Mouse (Mus musculus): ENCODE measurements around the gene Hnrnpl. TPM values are rescaled to one million over a fixed set of nuclear protein-coding genes. Genes with fewer than 3 reads are reported as not detected.

Hnrnpl gene
- polyA plus RNA-seq, 1 experiment from 2014 or later, result 152 TPM

DNA sequence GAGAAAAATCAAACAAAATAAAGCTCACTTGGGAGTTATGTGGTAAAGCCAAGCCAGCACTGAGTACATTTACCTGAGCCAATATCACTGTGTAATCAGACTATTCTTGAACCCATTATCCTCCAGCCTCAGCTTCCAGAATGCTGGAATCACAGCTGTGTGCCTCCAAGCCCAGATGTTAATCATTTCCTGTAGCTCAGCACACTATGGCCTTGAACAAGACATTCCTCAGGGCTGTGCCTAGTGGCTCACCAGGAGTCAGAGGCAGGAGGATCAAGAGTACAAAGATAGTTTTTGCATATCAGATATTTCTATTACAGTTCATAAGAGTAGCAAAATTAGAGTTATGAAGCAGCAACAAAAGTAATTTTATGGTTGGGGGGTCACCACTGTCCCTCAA lies 16.6 kb upstream of the Hnrnpl start:
- Histone ChIP-seq H3K36me3 (peaks cover 4% of the 10 kb centered on the region; the same call in 1 of the 2 replicates), H3K9me3 (replicated peaks) (no peaks in the 10 kb centered on the region), H3K4me2 (no peak overlapping the region), H3K4me3 (no peak overlapping the region), H3K27ac (no peak overlapping the region), H3K9ac (no peak overlapping the region), H3K4me1 (replicated peaks) (peaks cover 4% of the 10 kb centered on the region), H3K27me3 (no peaks in the 10 kb centered on the region)
- no peak for ATAC-seq (replicated peaks; ENCODE audit: insufficient number of reproducible peaks, insufficient read depth, low FRiP score, low read depth)

DNA sequence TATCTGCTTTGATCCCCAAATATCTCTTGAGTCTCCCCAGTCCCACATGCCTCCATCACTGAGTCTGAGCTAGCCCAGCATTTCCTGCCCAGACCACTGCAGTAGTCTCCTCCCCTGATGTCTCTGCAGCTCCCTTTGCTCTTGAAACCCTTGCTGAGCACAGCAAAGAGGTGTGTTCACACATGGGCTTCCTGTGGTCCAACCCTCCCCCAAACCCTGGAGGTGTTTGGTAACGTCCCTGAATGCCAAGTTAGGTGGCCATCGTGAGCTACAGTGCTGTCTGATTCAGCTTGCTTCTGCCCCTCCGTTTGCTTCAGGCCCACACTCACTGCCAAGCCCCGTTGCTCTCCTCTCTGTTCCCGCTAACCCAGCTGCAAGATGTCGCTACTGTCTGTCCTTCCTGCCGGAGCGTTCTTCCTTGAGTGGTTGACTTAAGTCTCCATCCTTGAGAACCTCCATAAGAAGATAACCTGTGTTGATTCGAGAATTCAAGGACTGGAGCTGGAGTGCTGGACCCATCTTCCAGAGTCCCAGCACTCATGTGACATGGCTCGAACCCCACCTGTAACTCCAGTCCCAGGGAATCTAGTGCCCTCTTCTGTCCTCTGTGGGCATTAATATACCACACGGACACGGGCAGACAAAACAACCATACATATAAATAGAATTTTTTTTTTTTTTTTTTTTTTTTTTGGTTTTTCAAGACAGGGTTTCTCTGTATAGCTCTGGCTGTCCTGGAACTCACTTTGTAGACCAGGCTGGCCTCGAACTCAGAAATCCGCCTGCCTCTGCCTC lies 15.8 kb upstream of the Hnrnpl start:
- peaks cover 7% of the 10 kb centered on the region for H3K4me1 ChIP-seq (replicated peaks)
- H3K36me3 ChIP-seq, result 0 out of 2 replicates have a peak, but pooled peaks cover under 1% of the 10 kb centered on the region
- no peak overlapping the region for H3K27ac ChIP-seq
- H3K27me3 ChIP-seq, result no peaks in the 10 kb centered on the region
- no peak for ATAC-seq (replicated peaks; ENCODE audit: insufficient number of reproducible peaks, insufficient read depth, low FRiP score, low read depth)
- H3K9me3 ChIP-seq (replicated peaks), result no peaks in the 10 kb centered on the region
- no peak overlapping the region for H3K9ac ChIP-seq
- WGBS, result 65% methylated on average over 13 of the region's 14 CpGs
- H3K4me3 ChIP-seq, result no peak overlapping the region
- no peak overlapping the region for H3K4me2 ChIP-seq

DNA sequence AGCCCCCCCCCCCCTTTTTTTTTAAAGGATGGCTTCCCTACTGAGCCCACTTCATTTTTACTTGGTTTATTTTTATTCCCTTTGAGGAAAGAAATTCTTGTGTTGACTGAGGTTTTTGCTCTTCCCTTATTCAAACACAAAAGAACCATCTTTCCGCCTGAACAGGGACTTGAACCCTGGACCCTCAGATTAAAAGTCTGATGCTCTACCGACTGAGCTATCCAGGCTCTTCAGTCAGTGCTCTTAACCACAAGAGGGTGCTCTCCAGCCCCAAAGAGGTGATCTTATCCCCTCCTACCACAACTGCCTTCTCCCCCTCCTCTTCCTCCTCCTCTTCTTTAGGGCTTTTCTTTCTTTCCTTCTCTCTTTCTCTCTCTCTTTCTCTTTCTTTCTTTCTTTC lies 14.5 kb upstream of the Hnrnpl start:
- Histone ChIP-seq H3K4me2 (no peak overlapping the region), H3K36me3 (no peaks in the 10 kb centered on the region), H3K4me3 (no peak overlapping the region), H3K27me3 (no peaks in the 10 kb centered on the region), H3K4me1 (replicated peaks) (peaks cover 7% of the 10 kb centered on the region), H3K27ac (no peak overlapping the region), H3K9me3 (replicated peaks) (no peaks in the 10 kb centered on the region), H3K9ac (no peak overlapping the region)
- no peak for ATAC-seq (replicated peaks; ENCODE audit: insufficient number of reproducible peaks, insufficient read depth, low FRiP score, low read depth)
- WGBS, result 32% methylated on average over 2 of the region's 2 CpGs

DNA sequence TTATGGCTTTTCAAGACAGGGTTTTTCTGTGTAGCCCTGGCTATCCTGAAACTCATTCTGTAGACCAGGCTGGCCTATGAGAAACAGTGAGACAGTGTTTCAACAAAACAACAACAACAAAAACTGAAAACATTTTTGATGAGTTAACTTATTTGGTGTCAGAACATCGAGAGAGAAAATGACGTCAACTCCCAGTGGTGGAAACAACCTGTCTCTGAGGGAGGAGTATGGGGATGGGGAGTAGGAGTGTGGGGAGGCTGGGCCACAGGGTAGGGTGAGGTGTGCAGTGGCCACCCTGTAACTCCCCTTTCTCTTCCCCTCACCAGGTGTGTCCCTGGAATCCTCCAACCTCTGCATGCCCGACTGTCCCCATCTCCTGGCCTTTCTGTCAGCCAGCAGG lies 13.8 kb upstream of the Hnrnpl start:
- peaks cover 7% of the 10 kb centered on the region for H3K4me1 ChIP-seq (replicated peaks)
- no peak overlapping the region for H3K27ac ChIP-seq
- ATAC-seq (replicated peaks; ENCODE audit: insufficient number of reproducible peaks, insufficient read depth, low FRiP score, low read depth), result no peak
- H3K4me2 ChIP-seq, result no peak overlapping the region
- WGBS, result 74% methylated on average over 3 of the region's 3 CpGs
- no peaks in the 10 kb centered on the region for H3K9me3 ChIP-seq (replicated peaks)
- no peaks in the 10 kb centered on the region for H3K36me3 ChIP-seq
- H3K9ac ChIP-seq, result no peak overlapping the region
- H3K4me3 ChIP-seq, result no peak overlapping the region
- no peaks in the 10 kb centered on the region for H3K27me3 ChIP-seq

DNA sequence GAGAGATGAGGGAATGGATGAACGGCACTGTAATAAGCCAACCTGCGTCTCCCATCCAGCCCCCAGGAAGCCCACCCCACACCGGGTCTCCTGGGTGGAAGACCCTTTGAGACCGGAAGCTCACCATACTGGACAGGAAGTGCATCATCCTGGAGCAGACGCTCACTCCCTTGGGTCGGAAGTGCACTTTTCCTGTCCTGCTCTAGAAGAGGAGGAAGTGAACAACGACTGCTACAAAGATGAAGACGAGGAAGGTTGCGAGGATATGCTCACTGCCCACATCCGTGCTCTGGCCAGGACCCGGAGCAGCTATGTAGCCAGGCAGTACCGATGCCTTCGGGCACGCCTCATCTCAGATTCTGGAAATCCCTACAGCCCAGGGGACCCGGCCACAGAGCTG lies 12.5 kb upstream of the Hnrnpl start:
- H3K4me3 ChIP-seq, result peak overlapping the region; percentile 9
- no peak overlapping the region for H3K9ac ChIP-seq
- no peaks in the 10 kb centered on the region for H3K27me3 ChIP-seq
- H3K4me1 ChIP-seq (replicated peaks), result peaks cover 7% of the 10 kb centered on the region
- peak overlapping the region; percentile 45 for H3K27ac ChIP-seq
- 63% methylated on average over 15 of the region's 15 CpGs for WGBS
- peak overlapping the region; percentile 60 for H3K4me2 ChIP-seq
- ATAC-seq (replicated peaks; ENCODE audit: insufficient number of reproducible peaks, insufficient read depth, low FRiP score, low read depth), result no peak
- no peaks in the 10 kb centered on the region for H3K9me3 ChIP-seq (replicated peaks)
- no peaks in the 10 kb centered on the region for H3K36me3 ChIP-seq

DNA sequence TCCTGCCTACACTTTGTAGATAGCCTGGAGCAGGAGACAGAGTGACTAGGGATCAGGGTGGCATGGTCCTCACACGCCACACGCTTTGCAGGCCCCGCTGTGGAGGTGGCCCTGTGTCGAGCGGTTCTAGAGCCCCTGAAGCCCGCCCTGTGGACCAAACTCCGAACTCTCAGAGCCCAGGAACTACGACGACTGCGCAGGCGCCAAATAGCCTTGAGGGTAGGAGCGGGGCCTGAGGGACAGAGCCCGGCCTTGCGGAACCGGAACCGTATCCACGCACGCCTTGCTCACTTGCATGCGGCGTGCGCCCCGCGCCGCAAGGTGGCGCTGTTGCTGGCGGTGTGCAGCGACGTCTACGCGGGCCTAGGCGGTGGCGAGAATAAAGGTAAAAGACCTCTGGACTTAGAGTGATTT lies 11.8 kb upstream of the Hnrnpl start:
- ATAC-seq (replicated peaks; ENCODE audit: insufficient number of reproducible peaks, insufficient read depth, low FRiP score, low read depth), result peak; percentile 38

DNA sequence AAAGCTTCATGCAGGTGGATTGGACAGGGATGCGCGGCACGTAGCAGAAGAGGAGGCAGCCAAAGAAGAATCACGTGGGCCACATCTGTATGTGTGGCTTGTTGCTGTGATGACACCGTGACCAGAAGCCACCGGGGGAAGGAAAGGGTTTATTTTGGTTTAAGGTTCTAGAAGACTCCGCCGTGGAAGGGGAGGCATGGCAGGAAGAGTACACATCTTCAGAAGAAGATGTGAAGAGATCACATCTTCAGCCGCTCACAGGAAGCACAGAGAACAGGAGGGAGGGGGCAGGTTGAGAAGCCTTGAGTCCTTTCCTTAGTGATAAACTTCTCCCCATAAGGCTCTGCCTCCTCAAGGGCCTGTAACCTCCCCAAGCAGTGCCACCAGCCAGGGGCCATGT lies 8.3 kb upstream of the Hnrnpl start:
- no peaks in the 10 kb centered on the region for H3K36me3 ChIP-seq
- no peak overlapping the region for H3K4me2 ChIP-seq
- 88% methylated on average over 9 of the region's 9 CpGs for WGBS
- no peaks in the 10 kb centered on the region for H3K9me3 ChIP-seq (replicated peaks)
- H3K27me3 ChIP-seq, result no peaks in the 10 kb centered on the region
- H3K4me1 ChIP-seq (replicated peaks), result peaks cover 35% of the 10 kb centered on the region
- H3K4me3 ChIP-seq, result no peak overlapping the region
- no peak overlapping the region for H3K27ac ChIP-seq
- H3K9ac ChIP-seq, result no peak overlapping the region
- ATAC-seq (replicated peaks; ENCODE audit: insufficient number of reproducible peaks, insufficient read depth, low FRiP score, low read depth), result no peak

More for the DNA sequence above, 11.8 kb upstream of the Hnrnpl start:
- peak overlapping the region; percentile 9 for H3K4me3 ChIP-seq
- peak overlapping the region; percentile 43 for H3K9ac ChIP-seq
- H3K27me3 ChIP-seq, result no peaks in the 10 kb centered on the region
- 12% methylated on average over 32 of the region's 32 CpGs for WGBS
- peaks cover 9% of the 10 kb centered on the region for H3K4me1 ChIP-seq (replicated peaks)
- H3K36me3 ChIP-seq, result no peaks in the 10 kb centered on the region
- peak overlapping the region; percentile 60 for H3K4me2 ChIP-seq
- no peaks in the 10 kb centered on the region for H3K9me3 ChIP-seq (replicated peaks)
- peak overlapping the region; percentile 45 for H3K27ac ChIP-seq

DNA sequence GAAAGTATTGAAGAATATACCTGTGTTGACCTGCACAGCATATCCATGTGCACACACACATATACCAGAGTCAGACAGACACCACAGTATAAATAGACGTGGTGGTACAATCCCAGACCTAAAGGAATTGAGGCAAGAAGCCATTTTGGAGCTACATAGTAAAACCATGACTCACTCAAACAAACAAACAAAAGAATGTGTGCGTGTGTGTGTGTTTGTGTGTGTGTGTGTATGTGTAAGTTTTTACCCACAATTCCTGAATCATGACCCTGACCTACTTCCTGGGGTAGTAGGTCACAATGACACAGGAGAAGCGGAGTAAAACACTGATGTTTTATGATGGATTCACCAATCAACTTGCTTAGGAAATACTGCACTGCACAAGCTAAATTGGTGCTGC lies 6.9 kb upstream of the Hnrnpl start:
- 63% methylated on average over 3 of the region's 3 CpGs for WGBS
- H3K27ac ChIP-seq, result peak overlapping the region; percentile 92
- no peaks in the 10 kb centered on the region for H3K9me3 ChIP-seq (replicated peaks)
- no peak overlapping the region for H3K9ac ChIP-seq
- H3K4me3 ChIP-seq, result no peak overlapping the region
- H3K4me1 ChIP-seq (replicated peaks), result peaks cover 35% of the 10 kb centered on the region
- no peak overlapping the region for H3K4me2 ChIP-seq
- ATAC-seq (replicated peaks; ENCODE audit: insufficient number of reproducible peaks, insufficient read depth, low FRiP score, low read depth), result no peak
- no peaks in the 10 kb centered on the region for H3K36me3 ChIP-seq
- H3K27me3 ChIP-seq, result no peaks in the 10 kb centered on the region

DNA sequence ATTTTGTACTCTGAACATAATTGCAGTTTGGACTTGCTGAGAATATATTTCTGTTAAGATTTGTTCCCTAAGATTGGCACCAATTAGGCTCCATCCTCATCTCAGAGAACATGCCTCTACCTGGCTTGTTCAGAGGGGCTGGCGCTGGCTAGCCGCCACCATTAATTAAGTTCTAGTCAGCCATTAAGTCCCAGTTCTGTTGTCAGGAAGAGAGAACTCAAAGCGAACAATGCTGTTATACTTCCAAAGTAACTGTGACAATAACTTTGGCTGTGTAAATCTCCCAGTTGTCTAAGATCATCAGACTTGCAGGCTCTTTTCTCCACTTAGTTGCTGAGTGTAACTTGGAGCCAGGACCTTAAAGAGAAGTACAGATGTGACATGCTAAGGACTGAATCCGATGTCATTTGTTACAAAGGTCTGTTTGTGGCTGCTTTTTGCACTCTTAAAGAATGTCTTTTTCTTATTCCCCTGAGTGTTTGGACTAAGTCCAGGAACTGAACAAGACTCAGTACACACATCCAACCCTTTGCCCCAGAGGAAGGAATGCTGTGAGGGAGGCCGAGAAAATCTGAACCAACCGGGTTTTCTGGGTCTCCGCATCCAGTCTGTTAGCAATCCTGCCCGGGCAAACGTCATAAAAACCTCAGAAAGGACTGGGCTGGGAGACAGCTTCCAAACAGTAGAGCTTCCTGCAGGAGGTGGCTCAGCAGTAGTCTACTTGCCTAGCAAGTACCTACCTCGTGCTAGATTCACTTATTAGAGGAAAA lies 6.3 kb upstream of the Hnrnpl start:
- no peaks in the 10 kb centered on the region for H3K36me3 ChIP-seq
- H3K4me3 ChIP-seq, result no peak overlapping the region; the same call in 1 of the 2 replicates
- H3K9me3 ChIP-seq (replicated peaks), result no peaks in the 10 kb centered on the region
- 28% methylated on average over 10 of the region's 10 CpGs for WGBS
- peaks cover 29% of the 10 kb centered on the region for H3K4me1 ChIP-seq (replicated peaks)
- H3K27ac ChIP-seq, result peak overlapping the region; percentile 92
- H3K9ac ChIP-seq, result 0 out of 2 replicates have a peak overlapping the region, but pooled peaks have one; percentile 25
- H3K27me3 ChIP-seq, result no peaks in the 10 kb centered on the region
- peak overlapping the region; percentile 36 for H3K4me2 ChIP-seq
- ATAC-seq (replicated peaks; ENCODE audit: insufficient number of reproducible peaks, insufficient read depth, low FRiP score, low read depth), result peak; percentile 45; the same call in 1 of the 2 replicates

DNA sequence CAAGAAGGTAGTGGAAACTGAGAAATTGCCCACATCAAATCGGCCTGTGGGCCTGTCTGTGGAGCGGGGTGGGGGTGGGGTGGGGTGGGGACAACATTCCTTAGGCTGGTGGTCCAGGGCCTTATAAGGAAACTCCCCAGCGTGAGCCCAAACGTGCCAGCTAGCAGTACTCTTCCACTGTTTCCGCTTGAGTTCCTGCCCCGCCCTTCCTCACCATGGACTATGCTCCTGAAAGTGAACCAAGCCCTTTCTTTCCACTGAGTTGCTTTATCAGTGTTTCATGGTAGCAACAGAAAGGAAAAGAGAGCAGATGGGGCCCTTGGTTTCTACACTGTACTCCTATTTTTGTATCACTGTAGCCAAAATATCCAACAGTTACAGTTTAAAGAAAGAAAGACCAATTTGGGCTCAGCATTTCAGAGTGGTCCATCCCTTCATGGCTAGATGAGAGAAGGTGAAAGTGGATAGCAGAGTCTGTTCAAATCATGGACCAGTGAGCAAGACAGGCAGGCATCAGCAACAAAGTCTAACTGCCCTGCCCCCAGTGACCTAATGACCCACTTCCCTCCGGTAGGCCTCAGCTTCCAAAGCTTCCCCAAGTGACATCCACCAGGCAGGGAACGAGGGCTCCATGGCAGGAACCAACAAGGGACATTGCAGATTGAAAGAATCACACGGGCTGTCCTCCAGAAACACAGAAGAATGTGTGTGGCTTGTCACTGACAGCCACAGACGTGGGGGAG lies 5.3 kb upstream of the Hnrnpl start:
- H3K9me3 ChIP-seq (replicated peaks), result no peaks in the 10 kb centered on the region
- ATAC-seq (replicated peaks; ENCODE audit: insufficient number of reproducible peaks, insufficient read depth, low FRiP score, low read depth), result peak; percentile 77
- peak overlapping the region; percentile 36 for H3K4me2 ChIP-seq
- H3K9ac ChIP-seq, result no peak overlapping the region
- no peak overlapping the region; the same call in 1 of the 2 replicates for H3K4me3 ChIP-seq
- peaks cover 34% of the 10 kb centered on the region for H3K4me1 ChIP-seq (replicated peaks)
- WGBS, result 14% methylated on average over 10 of the region's 10 CpGs
- no peaks in the 10 kb centered on the region for H3K36me3 ChIP-seq
- H3K27me3 ChIP-seq, result no peaks in the 10 kb centered on the region
- H3K27ac ChIP-seq, result peak overlapping the region; percentile 92

DNA sequence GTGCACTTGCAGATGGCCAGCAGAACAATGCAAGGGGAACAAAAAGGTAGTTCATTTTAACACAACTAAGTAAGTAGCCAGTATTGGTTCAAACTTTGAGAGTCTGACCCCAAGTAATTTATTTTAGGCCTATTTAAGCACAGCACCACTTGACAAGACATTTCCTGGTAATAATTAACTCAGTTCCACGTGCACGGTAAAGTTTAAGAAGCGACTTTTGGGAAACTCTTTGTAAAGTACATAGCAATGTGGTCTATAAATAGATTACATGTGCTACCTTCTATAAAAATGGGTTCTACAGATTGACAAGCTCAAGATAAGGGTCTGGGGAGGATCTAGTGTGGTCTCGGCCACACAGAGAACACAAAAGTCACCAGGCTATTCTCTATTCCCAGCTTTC lies 4.6 kb upstream of the Hnrnpl start:
- H3K36me3 ChIP-seq, result no peaks in the 10 kb centered on the region
- H3K27ac ChIP-seq, result peak overlapping the region; percentile 92
- H3K4me1 ChIP-seq (replicated peaks), result peaks cover 37% of the 10 kb centered on the region
- 29% methylated on average over 4 of the region's 4 CpGs for WGBS
- ATAC-seq (replicated peaks; ENCODE audit: insufficient number of reproducible peaks, insufficient read depth, low FRiP score, low read depth), result no peak
- no peaks in the 10 kb centered on the region for H3K9me3 ChIP-seq (replicated peaks)
- no peak overlapping the region for H3K4me2 ChIP-seq
- H3K4me3 ChIP-seq, result no peak overlapping the region
- H3K27me3 ChIP-seq, result no peaks in the 10 kb centered on the region
- no peak overlapping the region for H3K9ac ChIP-seq

Data from heart, embryonic 15.5 days (tissue).